Mouse (Mus musculus): ENCODE results near the gene Arhgap32.

GRCm38 (mm10) chr9:32094351-32095120, 21.4 kb upstream of the Arhgap32 start:
- TF ChIP-seq ZNF384 (IDR thresholded peaks at IDR 0.05; ENCODE audit: low read depth, low read length) (no peak), CTCF (conservative IDR thresholded peaks at IDR 0.05 in 1 of 2, IDR thresholded peaks at IDR 0.05 in 1 of 2; ENCODE audit: low read depth in 2 of 2, low read length in 2 of 2) (no peak), JUND (conservative IDR thresholded peaks at IDR 0.05; ENCODE audit: low read depth, low read length) (no peak), RCOR1 (conservative IDR thresholded peaks at IDR 0.05; ENCODE audit: low read depth, low read length) (no peak)

Measured in CH12.LX (cell line).